Mouse (Mus musculus) limb, embryonic 15.5 days (tissue): ENCODE measurements around the gene Pga5. TPM values are rescaled to one million over a fixed set of nuclear protein-coding genes. Genes with fewer than 3 reads are reported as not detected.

ENCODE experiments used
- ATAC-seq: fragments of 200-750 bp; cut with Nextera tagmentation; 2 replicates; pipeline ENCODE4 v1.8.0; 2017; ENCODE audit warnings: low read depth, moderate TSS enrichment; ENCODE audit not compliant: insufficient number of reproducible peaks, low FRiP score, low TSS enrichment
- H3K27ac ChIP-seq: fragments of 300-500 bp; sonication (generic); 2 replicates; pipeline ENCODE4 v1.5.1; 2015; ENCODE audit warnings: moderate library complexity, mild to moderate bottlenecking, inconsistent platforms
- H3K27me3 ChIP-seq: fragments of 300-500 bp; sonication (generic); 2 replicates; pipeline ENCODE4 v1.6.1; 2015; ENCODE audit warnings: inconsistent platforms
- H3K36me3 ChIP-seq: fragments of 300-500 bp; sonication (generic); 2 replicates; pipeline ENCODE4 v1.6.1; 2015; ENCODE audit warnings: inconsistent platforms
- H3K4me1 ChIP-seq: fragments of 300-500 bp; sonication (generic); 2 replicates; pipeline ENCODE4 v1.6.1; 2015; ENCODE audit warnings: inconsistent platforms
- H3K4me2 ChIP-seq: fragments of 300-500 bp; sonication (generic); 2 replicates; pipeline ENCODE4 v1.6.1; 2015; ENCODE audit warnings: mild to moderate bottlenecking, inconsistent platforms
- H3K4me3 ChIP-seq: fragments of 300-500 bp; sonication (generic); 2 replicates; pipeline ENCODE4 v1.5.1; 2015; ENCODE audit warnings: mild to moderate bottlenecking, inconsistent platforms
- H3K9ac ChIP-seq: fragments of 300-500 bp; sonication (generic); 2 replicates; pipeline ENCODE4 v1.6.1; 2015; ENCODE audit warnings: inconsistent platforms
- H3K9me3 ChIP-seq: fragments of 300-500 bp; sonication (generic); 2 replicates; pipeline ENCODE4 v1.6.1; 2016; ENCODE audit warnings: inconsistent platforms
- WGBS: fragments of 180-500 bp; shearing (Covaris S2); methylation state at CpG from one replicate; pipeline ENCODE4 v1.1.7; 2015; 5-methylcytosine and 5-hydroxymethylcytosine counted together
- polyA plus RNA-seq: library from polyadenylated mRNA; unstranded; fragments of >200 nt; fragmentation: Nextera tagmentation; extraction: Ambion mirVana; gene quantifications from 2 replicates; pipeline ENCODE4 v1.2.1, GENCODE M21; 2015

Gene Pga5
- not detected in 2 replicates for polyA plus RNA-seq

GRCm38 (mm10) chr19:10677915-10678771 lies at the start of gene Pga5:
Gene Pga5, minus strand, starts transcription at chr19:10678071.
- H3K4me3 ChIP-seq: no peak within 1 kb of the TSS
- H3K27ac ChIP-seq: no peak within 1 kb of the TSS
- H3K4me1 ChIP-seq: peaks cover 5% of the 10 kb centered on the region; the same call in 1 of the 2 replicates
- no peak within 1 kb of the TSS for H3K9ac ChIP-seq
- H3K36me3 ChIP-seq: no peaks in the 10 kb centered on the region
- no peak within 1 kb of the TSS for H3K4me2 ChIP-seq
- 38% methylated on average over 6 of the region's 6 CpGs for WGBS
- no peak for ATAC-seq
- H3K9me3 ChIP-seq: no peaks in the 10 kb centered on the region
- H3K27me3 ChIP-seq: no peaks in the 10 kb centered on the region

GRCm38 (mm10) chr19:10724629-10725363 lies 46.9 kb upstream of the Pga5 start:
- H3K36me3 ChIP-seq: no peaks in the 10 kb centered on the region
- WGBS: 72% methylated on average over 13 of the region's 13 CpGs
- H3K27ac ChIP-seq: no peak overlapping the region
- H3K9me3 ChIP-seq: no peaks in the 10 kb centered on the region
- no peaks in the 10 kb centered on the region for H3K27me3 ChIP-seq
- no peak overlapping the region for H3K4me3 ChIP-seq
- no peak overlapping the region for H3K9ac ChIP-seq
- peaks cover 27% of the 10 kb centered on the region for H3K4me1 ChIP-seq
- H3K4me2 ChIP-seq: no peak overlapping the region
- no peak for ATAC-seq

DNA sequence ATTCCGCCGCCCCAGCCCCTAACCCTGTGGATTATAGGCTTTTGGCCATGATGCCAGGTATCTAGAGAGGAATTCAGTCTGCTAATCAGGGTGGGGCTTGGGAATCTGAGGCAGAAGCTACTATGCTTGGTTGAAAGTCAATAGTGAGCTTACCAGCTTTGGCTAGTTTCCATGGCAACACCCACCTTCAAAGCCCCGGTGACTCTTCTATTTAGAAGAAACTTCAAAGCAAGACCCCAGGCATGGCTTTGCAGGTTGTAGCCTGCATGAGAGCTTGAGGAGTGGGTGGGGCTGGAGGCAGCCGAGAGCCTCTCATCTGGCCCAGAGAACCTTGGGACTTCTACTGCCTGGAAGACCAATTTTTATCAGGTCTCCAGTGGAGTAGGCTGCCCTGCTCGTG lies 45.8 kb upstream of the Pga5 start:
- H3K4me2 ChIP-seq: no peak overlapping the region
- no peak overlapping the region for H3K9ac ChIP-seq
- no peaks in the 10 kb centered on the region for H3K27me3 ChIP-seq
- ATAC-seq: no peak
- H3K9me3 ChIP-seq: no peaks in the 10 kb centered on the region
- H3K27ac ChIP-seq: peak overlapping the region; percentile 43; the same call in 1 of the 2 replicates
- peaks cover 30% of the 10 kb centered on the region for H3K4me1 ChIP-seq
- H3K36me3 ChIP-seq: no peaks in the 10 kb centered on the region
- H3K4me3 ChIP-seq: no peak overlapping the region
- 28% methylated on average over 5 of the region's 5 CpGs for whole genome bisulfite sequencing

- WGBS: 21% methylated on average over 13 of the region's 13 CpGs
- no peak for ATAC-seq
- Histone ChIP-seq H3K4me3 (no peak overlapping the region), H3K27me3 (no peaks in the 10 kb centered on the region), H3K9ac (no peak overlapping the region), H3K9me3 (no peaks in the 10 kb centered on the region), H3K36me3 (no peaks in the 10 kb centered on the region), H3K4me1 (peaks cover 30% of the 10 kb centered on the region), H3K4me2 (no peak overlapping the region), H3K27ac (peak overlapping the region; percentile 43)
Measured at GRCm38 (mm10) chr19:10723084-10723483, 45.2 kb upstream of the Pga5 start.

GRCm38 (mm10) chr19:10721064-10721463 lies 43.2 kb upstream of the Pga5 start:
- Histone ChIP-seq H3K4me2 (no peak overlapping the region), H3K27me3 (no peaks in the 10 kb centered on the region), H3K9ac (no peak overlapping the region), H3K4me3 (no peak overlapping the region), H3K4me1 (peaks cover 30% of the 10 kb centered on the region), H3K27ac (no peak overlapping the region), H3K36me3 (no peaks in the 10 kb centered on the region), H3K9me3 (no peaks in the 10 kb centered on the region)
- WGBS: 32% methylated on average over 5 of the region's 5 CpGs
- ATAC-seq: no peak

DNA sequence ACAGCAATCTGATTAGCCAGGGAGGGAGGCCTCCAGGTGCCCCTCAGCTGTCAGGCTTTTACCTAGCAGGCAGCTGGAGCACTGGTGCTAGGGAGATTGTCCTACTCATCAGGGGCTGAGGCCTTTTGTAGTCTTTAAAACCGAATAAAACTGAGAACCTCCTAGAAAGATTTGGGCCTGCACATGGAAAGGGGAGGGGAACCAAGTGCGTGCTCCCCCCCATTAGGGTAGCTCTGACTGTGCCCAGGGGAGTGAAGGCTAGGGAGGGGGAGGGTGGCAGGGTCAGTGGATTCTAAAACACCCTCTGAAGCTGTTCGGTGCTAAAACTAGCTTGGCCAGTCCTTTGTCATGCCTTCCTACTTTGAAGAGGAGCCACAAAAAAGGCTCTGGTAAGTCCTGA lies 42.7 kb upstream of the Pga5 start:
- H3K4me2 ChIP-seq: no peak overlapping the region
- no peak for ATAC-seq
- WGBS: 15% methylated on average over 3 of the region's 3 CpGs
- H3K4me3 ChIP-seq: no peak overlapping the region
- peaks cover 30% of the 10 kb centered on the region for H3K4me1 ChIP-seq
- no peaks in the 10 kb centered on the region for H3K36me3 ChIP-seq
- H3K9ac ChIP-seq: no peak overlapping the region
- H3K27ac ChIP-seq: no peak overlapping the region
- H3K27me3 ChIP-seq: no peaks in the 10 kb centered on the region
- H3K9me3 ChIP-seq: no peaks in the 10 kb centered on the region

- no peak overlapping the region for H3K4me3 ChIP-seq
- peaks cover 30% of the 10 kb centered on the region for H3K4me1 ChIP-seq
- WGBS: 25% methylated on average over 2 of the region's 2 CpGs
- H3K9ac ChIP-seq: no peak overlapping the region
- no peak overlapping the region for H3K27ac ChIP-seq
- no peaks in the 10 kb centered on the region for H3K36me3 ChIP-seq
- no peak overlapping the region for H3K4me2 ChIP-seq
- H3K27me3 ChIP-seq: no peaks in the 10 kb centered on the region
- no peak for ATAC-seq
- H3K9me3 ChIP-seq: no peaks in the 10 kb centered on the region
Measured at GRCm38 (mm10) chr19:10719751-10720150, 41.9 kb upstream of the Pga5 start.

GRCm38 (mm10) chr19:10718251-10718775 lies 40.4 kb upstream of the Pga5 start:
- H3K27me3 ChIP-seq: no peaks in the 10 kb centered on the region
- H3K9ac ChIP-seq: no peak overlapping the region
- H3K9me3 ChIP-seq: no peaks in the 10 kb centered on the region
- H3K4me3 ChIP-seq: no peak overlapping the region
- ATAC-seq: no peak
- WGBS: 66% methylated on average over 7 of the region's 7 CpGs
- no peak overlapping the region for H3K27ac ChIP-seq
- no peak overlapping the region for H3K4me2 ChIP-seq
- H3K36me3 ChIP-seq: peaks cover 12% of the 10 kb centered on the region
- peaks cover 26% of the 10 kb centered on the region for H3K4me1 ChIP-seq

- no peak overlapping the region for H3K9ac ChIP-seq
- H3K27ac ChIP-seq: no peak overlapping the region
- ATAC-seq: no peak
- no peaks in the 10 kb centered on the region for H3K27me3 ChIP-seq
- no peaks in the 10 kb centered on the region for H3K9me3 ChIP-seq
- peaks cover 40% of the 10 kb centered on the region for H3K36me3 ChIP-seq
- H3K4me3 ChIP-seq: no peak overlapping the region
- no peak overlapping the region for H3K4me2 ChIP-seq
- 86% methylated on average over 6 of the region's 6 CpGs for WGBS
- H3K4me1 ChIP-seq: peaks cover 15% of the 10 kb centered on the region
Measured at GRCm38 (mm10) chr19:10715476-10715875, 37.6 kb upstream of the Pga5 start.

DNA sequence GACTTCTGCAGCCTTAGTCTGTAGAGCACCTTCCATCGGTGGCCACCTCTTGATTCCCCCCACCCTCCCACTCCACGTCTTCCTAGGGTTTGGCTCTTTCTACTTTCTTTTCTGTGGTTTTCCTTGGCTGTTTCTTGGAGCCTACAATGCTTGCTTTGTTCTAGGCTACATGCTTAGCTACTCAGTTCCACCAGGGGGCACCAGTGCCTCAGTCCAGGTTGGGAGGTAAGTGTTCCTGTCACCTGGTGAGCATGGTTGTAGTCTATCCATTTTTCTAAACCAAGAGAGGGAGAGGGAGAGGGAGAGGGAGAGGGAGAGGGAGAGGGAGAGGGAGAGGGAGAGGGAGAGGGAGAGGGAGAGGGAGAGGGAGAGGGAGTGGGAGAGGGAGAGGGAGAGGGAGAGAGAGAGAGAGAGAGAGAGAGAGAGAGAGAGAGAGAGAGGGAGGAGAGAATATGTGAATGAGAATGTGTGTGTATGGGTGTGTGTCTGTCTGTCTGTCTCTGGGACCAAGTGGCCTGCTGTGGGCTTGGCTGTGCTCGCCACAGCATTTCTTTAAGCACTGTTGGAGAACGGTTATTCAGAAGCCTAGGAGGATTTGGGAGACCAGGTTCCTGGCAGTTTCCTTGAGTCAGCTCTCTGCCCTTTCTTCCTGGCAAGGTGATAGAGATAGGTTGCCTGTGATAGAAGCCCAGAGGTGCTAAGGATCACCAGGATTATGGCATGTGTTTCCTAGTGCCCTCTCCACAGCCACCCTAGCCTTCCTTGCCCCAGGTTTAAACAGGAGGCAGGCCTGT lies 37.0 kb upstream of the Pga5 start:
- Histone ChIP-seq H3K9ac (no peak overlapping the region), H3K27me3 (no peaks in the 10 kb centered on the region), H3K36me3 (peaks cover 46% of the 10 kb centered on the region), H3K4me2 (no peak overlapping the region), H3K4me3 (no peak overlapping the region), H3K9me3 (no peaks in the 10 kb centered on the region), H3K27ac (peak overlapping the region; percentile 17; the same call in 1 of the 2 replicates), H3K4me1 (peaks cover 12% of the 10 kb centered on the region)
- ATAC-seq: no peak
- WGBS: 38% methylated on average over 4 of the region's 4 CpGs

DNA sequence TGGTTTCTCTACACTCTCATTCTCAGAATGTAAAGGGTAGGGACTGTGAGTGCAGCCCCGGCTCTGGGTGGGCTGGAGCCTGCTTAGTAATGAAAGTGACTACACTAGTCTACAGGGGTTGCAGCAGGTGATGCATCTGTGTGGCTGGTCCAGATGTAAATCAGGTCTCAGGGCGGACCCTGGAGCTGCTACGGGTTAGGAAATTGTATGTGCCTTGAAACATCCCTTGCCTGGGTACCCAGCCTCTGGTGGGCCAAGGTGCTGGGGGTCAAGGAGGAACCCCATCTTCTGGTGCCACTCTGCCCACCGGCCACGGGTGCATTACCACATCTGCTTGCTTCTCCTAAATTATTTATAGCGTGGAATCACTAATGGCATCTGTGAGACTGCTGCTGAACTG lies 36.3 kb upstream of the Pga5 start:
- Histone ChIP-seq H3K9me3 (no peaks in the 10 kb centered on the region), H3K36me3 (peaks cover 46% of the 10 kb centered on the region), H3K4me1 (peaks cover 16% of the 10 kb centered on the region), H3K4me2 (no peak overlapping the region), H3K4me3 (no peak overlapping the region), H3K27me3 (no peaks in the 10 kb centered on the region), H3K27ac (peak overlapping the region; percentile 17; the same call in 1 of the 2 replicates), H3K9ac (no peak overlapping the region)
- ATAC-seq: no peak
- 75% methylated on average over 6 of the region's 6 CpGs for WGBS
